Mouse (Mus musculus) left cerebral cortex, adult 2 months (tissue): ENCODE data around the gene Opcml. TPM values are rescaled to one million over a fixed set of nuclear protein-coding genes. Genes with fewer than 3 reads are reported as not detected.

ENCODE experiments used
- DNase-seq, 2 experiments: peaks; one replicate each; pipeline ENCODE4 v3.0.0; 2021 to 2022; ENCODE audit warnings: low spot score in 2 of 2, mixed read lengths in 1 of 2; ENCODE audit errors: extremely low spot score in 1 of 2
- H3K27ac ChIP-seq: fragments of 200-600 bp; 2 replicates; pipeline ENCODE4 v1.8.1; 2022
- H3K4me3 ChIP-seq: fragments of 200-600 bp; 2 replicates; pipeline ENCODE4 v1.8.1; 2022
- CTCF ChIP-seq: fragments of 200-600 bp; IDR thresholded peaks from 2 replicates; pipeline ENCODE4 v1.8.1; 2022; ENCODE audit warnings: antibody characterized with exemption, mild to moderate bottlenecking, moderate library complexity
- intact Hi-C: fragments of 180-260 bp; cut with DNase I; formaldehyde crosslinking; loops from one replicate; pipeline ENCODE4 v1.15.1; 2025
- total RNA-seq, 2 experiments: library from RNA; stranded (reverse); gene quantifications; 2 replicates each; pipeline ENCODE4 v1.2.3; 2021

Opcml gene
- total RNA-seq, 2 experiments from 2014 or later: 250 to 251 TPM

GRCm38 (mm10) chr9:28469419-28469818 lies 678.8 kb downstream of the Opcml start:
- intact Hi-C loops: no loop called here
- H3K4me3 ChIP-seq: no peak overlapping the region
- no peak for DNase-seq
- H3K27ac ChIP-seq: peak overlapping the region; percentile 63; the same call in 1 of the 2 replicates
- TF ChIP-seq CTCF: no peak

GRCm38 (mm10) chr9:28471501-28471900 lies 680.9 kb downstream of the Opcml start:
- no peak overlapping the region for H3K4me3 ChIP-seq
- DNase-seq: no peak
- H3K27ac ChIP-seq: no peak overlapping the region
- TF ChIP-seq CTCF: no peak
- intact Hi-C loops: no loop called here

GRCm38 (mm10) chr9:28474586-28474985 lies 684.0 kb downstream of the Opcml start:
- Histone ChIP-seq H3K27ac (no peak overlapping the region), H3K4me3 (no peak overlapping the region)
- intact Hi-C loops: no loop called here
- no peak for TF ChIP-seq CTCF
- DNase-seq: no peak

GRCm38 (mm10) chr9:28481261-28481660 lies 690.7 kb downstream of the Opcml start:
- Histone ChIP-seq H3K4me3 (no peak overlapping the region), H3K27ac (no peak overlapping the region)
- no peak for TF ChIP-seq CTCF
- no peak for DNase-seq
- intact Hi-C loops: no loop called here

GRCm38 (mm10) chr9:28488499-28488898 lies 697.9 kb downstream of the Opcml start:
- intact Hi-C loops: no loop called here
- Histone ChIP-seq H3K27ac (peak overlapping the region; percentile 16), H3K4me3 (no peak overlapping the region)
- no peak for TF ChIP-seq CTCF
- DNase-seq: no peak

GRCm38 (mm10) chr9:28489828-28490227 lies 699.3 kb downstream of the Opcml start:
- Histone ChIP-seq H3K4me3 (no peak overlapping the region), H3K27ac (no peak overlapping the region)
- intact Hi-C loops: no loop called here
- no peak for TF ChIP-seq CTCF
- no peak for DNase-seq

GRCm38 (mm10) chr9:28490410-28490809 lies 699.8 kb downstream of the Opcml start:
- DNase-seq: no peak
- TF ChIP-seq CTCF: no peak
- no peak overlapping the region for H3K4me3 ChIP-seq
- intact Hi-C loops: no loop called here
- H3K27ac ChIP-seq: no peak overlapping the region

GRCm38 (mm10) chr9:28499841-28500794 lies 709.5 kb downstream of the Opcml start:
- intact Hi-C loops: no loop called here
- no peak for DNase-seq

GRCm38 (mm10) chr9:28513905-28514304 lies 723.3 kb downstream of the Opcml start:
- no peak for TF ChIP-seq CTCF
- intact Hi-C loops: no loop called here
- no peak overlapping the region for H3K4me3 ChIP-seq
- no peak overlapping the region for H3K27ac ChIP-seq
- DNase-seq: no peak

More at GRCm38 (mm10) chr9:28499841-28500794, 709.5 kb downstream of the Opcml start:
- H3K4me3 ChIP-seq: no peak overlapping the region
- TF ChIP-seq CTCF: no peak
- H3K27ac ChIP-seq: peak overlapping the region; percentile 61

- H3K4me3 ChIP-seq: no peak overlapping the region
- intact Hi-C loops: no loop called here
- no peak overlapping the region for H3K27ac ChIP-seq
- DNase-seq: no peak
- no peak for TF ChIP-seq CTCF
Observed at GRCm38 (mm10) chr9:28533191-28533590, 742.6 kb downstream of the Opcml start.

- intact Hi-C loops: no loop called here
- DNase-seq: peak in 1 of 2 experiments; percentile 4
- Histone ChIP-seq H3K27ac (no peak overlapping the region), H3K4me3 (no peak overlapping the region)
- no peak for TF ChIP-seq CTCF
Observed at GRCm38 (mm10) chr9:28535006-28535405, 744.4 kb downstream of the Opcml start.

GRCm38 (mm10) chr9:28536637-28537036 lies 746.1 kb downstream of the Opcml start:
- intact Hi-C loops: no loop called here
- TF ChIP-seq CTCF: no peak
- H3K27ac ChIP-seq: no peak overlapping the region

GRCm38 (mm10) chr9:28548189-28548588 lies 757.6 kb downstream of the Opcml start:
- no peak for DNase-seq
- no peak overlapping the region for H3K27ac ChIP-seq
- intact Hi-C loops: no loop called here
- no peak for TF ChIP-seq CTCF
- H3K4me3 ChIP-seq: no peak overlapping the region

More at GRCm38 (mm10) chr9:28536637-28537036, 746.1 kb downstream of the Opcml start:
- DNase-seq: no peak
- no peak overlapping the region for H3K4me3 ChIP-seq
